ENCODE assay signal across 9 mouse cellular contexts in the genomic region with DNA sequence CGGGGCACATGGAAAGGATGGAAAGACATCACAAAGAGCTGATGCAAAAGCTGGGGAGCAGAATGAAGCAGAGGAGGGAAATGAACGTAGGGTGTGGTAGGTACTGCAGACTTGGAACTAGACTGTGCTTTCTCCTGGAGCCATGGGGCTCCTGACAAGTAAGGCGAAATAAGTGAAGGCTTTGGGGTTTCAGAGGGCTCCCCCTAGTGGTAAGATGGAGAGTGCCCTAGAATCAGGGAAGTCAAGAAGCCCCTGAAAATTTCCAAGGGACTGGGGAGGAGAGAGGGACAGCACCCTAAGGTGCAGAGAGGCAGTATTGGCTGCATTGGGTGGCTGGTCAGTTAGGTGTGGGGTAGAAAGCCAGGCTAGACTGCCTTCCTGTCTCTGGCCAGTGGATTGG. TPM values are rescaled to one million over a fixed set of nuclear protein-coding genes. Genes with fewer than 3 reads are reported as not detected.
DNase-seq lines count a peak whose midpoint lies in the region; ATAC-seq and TF ChIP-seq lines count a peak whose summit lies in the region.
"Had no signal": no experiment of that assay in that cellular context is flagged by ENCODE, and none has a peak within 500 bp of the region (broad histone marks: within the 10 kb centered on the region; RNA-seq: fewer than 3 reads in every experiment).

No protein-coding gene starts in this region.

- H3K9me3 ChIP-seq in heart, embryonic 12.5 days (replicated peaks) = no peaks in the 10 kb centered on the region
- H3K9me3 ChIP-seq in ES-E14 (ENCODE audit: control insufficient read depth, insufficient read depth, low read depth, low read length) = no peaks in the 10 kb centered on the region
- H3K9me3 ChIP-seq: limb, embryonic 15.5 days had no signal

- peaks cover 24% of the 10 kb centered on the region for H3K4me1 ChIP-seq in heart, embryonic 12.5 days (replicated peaks)
- H3K4me1 ChIP-seq in ES-E14 (ENCODE audit: control insufficient read depth in 2 of 2, insufficient read depth in 2 of 2, low read length in 2 of 2, poor library complexity in 1 of 2) = no peaks in the 10 kb centered on the region

- H3K36me3 ChIP-seq in heart, embryonic 12.5 days = peaks cover 46% of the 10 kb centered on the region
- no peaks in the 10 kb centered on the region for H3K36me3 ChIP-seq in ES-E14 (ENCODE audit: control insufficient read depth, insufficient read depth, low read length, poor library complexity, severe bottlenecking)

- in situ Hi-C loops in ES-E14 (cut with MboI; ENCODE audit: low sequenced_read_pairs in 2 of 2, unreplicated experiment in 2 of 2) = no loop called here

- ATAC-seq in heart, embryonic 12.5 days (ENCODE audit: insufficient number of reproducible peaks, low FRiP score) = no peak
- peak; percentile 75 for ATAC-seq in common myeloid progenitor, adult 5-6 weeks (replicated peaks; ENCODE audit: low read depth, poor library complexity, severe bottlenecking)
- ATAC-seq in erythroid progenitor cell, adult 5-6 weeks (replicated peaks; ENCODE audit: low FRiP score, poor library complexity, severe bottlenecking) = no peak

- no peak overlapping the region for H3K9ac ChIP-seq in heart, embryonic 12.5 days
- no peak overlapping the region for H3K9ac ChIP-seq in ES-E14 (ENCODE audit: insufficient read depth, low read depth, low read length, poor library complexity, severe bottlenecking)
- H3K9ac ChIP-seq: limb, embryonic 15.5 days had no signal

- DNase-seq in heart, adult 8-10 months (ENCODE audit: low spot score) = peak; percentile 69
- DNase-seq in 3T3-L1 (ENCODE audit: low read depth, low spot score) = peak; percentile 85
- DNase-seq in ES-E14 (ENCODE audit: low read depth, low spot score) = peak; percentile 62
- DNase-seq in kidney, postnatal 10 days = peak; percentile 76
- peak; percentile 68 for DNase-seq in naive thymus-derived CD4-positive, alpha-beta T cell, adult 2 months (ENCODE audit: low read depth)

- no peaks in the 10 kb centered on the region for H3K27me3 ChIP-seq in heart, embryonic 12.5 days (replicated peaks)
- H3K27me3 ChIP-seq: limb, embryonic 15.5 days had no signal

- H3K27ac ChIP-seq in heart, embryonic 12.5 days (ENCODE audit: poor library complexity, severe bottlenecking) = no peak overlapping the region
- no peak overlapping the region for H3K27ac ChIP-seq in ES-E14 (ENCODE audit: insufficient read depth, low read depth, low read length, poor library complexity, severe bottlenecking)
- H3K27ac ChIP-seq: limb, embryonic 15.5 days had no signal

- no peak overlapping the region for H3K4me2 ChIP-seq in heart, embryonic 12.5 days
- H3K4me2 ChIP-seq: limb, embryonic 15.5 days had no signal

- no peak overlapping the region for H3K4me3 ChIP-seq in heart, embryonic 12.5 days
- H3K4me3 ChIP-seq in ES-E14 (ENCODE audit: insufficient read depth in 1 of 2, low read depth in 1 of 2, low read length in 2 of 2, poor library complexity in 1 of 2, severe bottlenecking in 1 of 2) = no peak overlapping the region
- H3K4me3 ChIP-seq: limb, embryonic 15.5 days had no signal

- WGBS in heart, embryonic 12.5 days = 44% methylated on average over 3 of the region's 3 CpGs

TF ChIP-seq in ES-E14, 5 proteins besides CTCF, POLR2A, EP300 and RAD21:
- TF ChIP-seq ZC3H11A (IDR thresholded peaks at IDR 0.05; ENCODE audit: borderline replicate concordance, low read depth, low read length) (no peak), MAFK (IDR thresholded peaks at IDR 0.05; ENCODE audit: insufficient read depth, low read depth, low read length) (no peak), CHD2 (IDR thresholded peaks at IDR 0.05; ENCODE audit: low read depth, low read length) (no peak), ZNF384 (IDR thresholded peaks at IDR 0.05; ENCODE audit: low read depth, low read length) (no peak), HCFC1 (IDR thresholded peaks at IDR 0.05; ENCODE audit: borderline replicate concordance, insufficient read depth, low read length) (no peak)
TF ChIP-seq in ES-E14: peak in this region for 0.

RNA-seq across cellular contexts. Expression of a gene that starts 5.6 kb away (rescaled TPM):
- 10 to 100 TPM; 43.5 to 56.6 (median 51.5) TPM for total RNA-seq in heart, adult 8-10 months (2022)
- polyA plus RNA-seq in heart, embryonic 12.5 days (2016; fragmentation: Nextera tagmentation; extraction: Ambion mirVana) = 12.7 and 12.8 TPM in 2 replicates
- total RNA-seq in ES-E14 (2012; rRNA removed) = 13.1 and 34.0 TPM in 2 replicates
- 1.2 and 2.1 TPM in 2 replicates for total RNA-seq in common myeloid progenitor, adult 5-6 weeks (2017)
- total RNA-seq in erythroid progenitor cell, adult 5-6 weeks (2015; ENCODE audit: low replicate concordance) = 6.5 and 9.6 TPM in 2 replicates
- total RNA-seq in erythroid progenitor cell, adult 5-6 weeks (2017; ENCODE audit: low replicate concordance) = 1.1 and 1.2 TPM in 2 replicates

RNA-seq across cellular contexts. Expression of a gene that starts 58.3 kb away (rescaled TPM):
- 10 to 100 TPM; 76.2 to 87.9 (median 83.4) TPM for total RNA-seq in heart, adult 8-10 months (2022)
- polyA plus RNA-seq in heart, embryonic 12.5 days (2016; fragmentation: Nextera tagmentation; extraction: Ambion mirVana) = 69.3 and 74.0 TPM in 2 replicates
- total RNA-seq in ES-E14 (2012; rRNA removed) = 25.4 and 38.2 TPM in 2 replicates
- total RNA-seq in common myeloid progenitor, adult 5-6 weeks (2017) = 79.1 and 95.6 TPM in 2 replicates
- 34.6 and 38.6 TPM in 2 replicates for total RNA-seq in erythroid progenitor cell, adult 5-6 weeks (2015; ENCODE audit: low replicate concordance)
- 29.4 and 33.7 TPM in 2 replicates for total RNA-seq in erythroid progenitor cell, adult 5-6 weeks (2017; ENCODE audit: low replicate concordance)
